ENCODE assay signal across 28 mouse cellular contexts in the genomic region with DNA sequence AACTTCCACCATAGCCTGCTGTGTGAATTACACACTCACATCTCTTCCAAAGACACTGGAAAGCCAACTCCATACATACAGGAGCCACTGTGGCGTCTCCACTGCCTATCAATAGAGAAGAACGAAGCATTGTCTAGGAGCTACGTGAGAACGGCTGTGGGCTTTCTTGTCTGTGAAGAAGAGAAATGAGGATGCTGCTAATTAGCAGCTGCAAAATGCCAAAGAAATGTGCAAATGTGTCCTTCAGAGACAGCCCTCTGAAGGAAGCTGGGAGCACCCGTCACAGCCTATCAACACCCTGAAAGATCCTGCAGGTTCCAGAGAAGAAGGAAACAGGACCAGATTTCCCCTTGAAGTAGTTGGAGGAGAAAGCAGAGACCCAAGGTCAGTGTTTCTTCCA. TPM values are rescaled to one million over a fixed set of nuclear protein-coding genes. Genes with fewer than 3 reads are reported as not detected.
DNase-seq lines count a peak whose midpoint lies in the region; ATAC-seq and TF ChIP-seq lines count a peak whose summit lies in the region.
"Had no signal": no experiment of that assay in that cellular context is flagged by ENCODE, and none has a peak within 500 bp of the region (broad histone marks: within the 10 kb centered on the region; RNA-seq: fewer than 3 reads in every experiment).

No protein-coding gene starts in this region.

- no peak overlapping the region for H3K4me2 ChIP-seq in forebrain, embryonic 13.5 days
- H3K4me2 ChIP-seq in forebrain, embryonic 16.5 days (ENCODE audit: low read length): no peak overlapping the region
- no peak overlapping the region for H3K4me2 ChIP-seq in hindbrain, postnatal 0 days (ENCODE audit: low read depth, low read length)
- no peak overlapping the region for H3K4me2 ChIP-seq in hindbrain, embryonic 13.5 days
- H3K4me2 ChIP-seq in midbrain, postnatal 0 days (ENCODE audit: low read depth, low read length, poor library complexity, severe bottlenecking): no peak overlapping the region
- H3K4me2 ChIP-seq in midbrain, embryonic 11.5 days: no peak overlapping the region
- H3K4me2 ChIP-seq: heart, embryonic 12.5 days; kidney, embryonic 15.5 days; limb, embryonic 12.5 days; liver, embryonic 15.5 days; lung, embryonic 14.5 days; midbrain, embryonic 12.5 days had no signal

- TF ChIP-seq CTCF in hindbrain, postnatal 0 days (IDR thresholded peaks at IDR 0.05; ENCODE audit: low read depth): no peak
- no peak for TF ChIP-seq CTCF in midbrain, postnatal 0 days (IDR thresholded peaks at IDR 0.05)

- H3K9me3 ChIP-seq in forebrain, embryonic 13.5 days (replicated peaks): no peaks in the 10 kb centered on the region
- H3K9me3 ChIP-seq in forebrain, embryonic 16.5 days (ENCODE audit: control insufficient read depth, low read length): no peaks in the 10 kb centered on the region
- H3K9me3 ChIP-seq in hindbrain, postnatal 0 days (ENCODE audit: low read length): no peaks in the 10 kb centered on the region
- H3K9me3 ChIP-seq in hindbrain, embryonic 13.5 days: no peaks in the 10 kb centered on the region
- no peaks in the 10 kb centered on the region for H3K9me3 ChIP-seq in midbrain, postnatal 0 days (ENCODE audit: low read length)
- no peaks in the 10 kb centered on the region for H3K9me3 ChIP-seq in midbrain, embryonic 11.5 days (ENCODE audit: control insufficient read depth, low read length)
- H3K9me3 ChIP-seq: G1E; heart, embryonic 12.5 days; kidney, embryonic 15.5 days; limb, embryonic 12.5 days; liver, embryonic 15.5 days; midbrain, embryonic 12.5 days had no signal

- no peaks in the 10 kb centered on the region for H3K27me3 ChIP-seq in forebrain, embryonic 13.5 days
- H3K27me3 ChIP-seq in forebrain, embryonic 16.5 days (replicated peaks; ENCODE audit: control insufficient read depth, insufficient read depth, low read length): no peaks in the 10 kb centered on the region
- no peaks in the 10 kb centered on the region for H3K27me3 ChIP-seq in hindbrain, postnatal 0 days (ENCODE audit: insufficient read depth, low read length)
- H3K27me3 ChIP-seq in hindbrain, embryonic 13.5 days: no peaks in the 10 kb centered on the region
- no peaks in the 10 kb centered on the region for H3K27me3 ChIP-seq in midbrain, postnatal 0 days (ENCODE audit: insufficient read depth, low read length)
- H3K27me3 ChIP-seq in midbrain, embryonic 11.5 days (ENCODE audit: control insufficient read depth, insufficient read depth, low read length): no peaks in the 10 kb centered on the region
- H3K27me3 ChIP-seq: kidney, embryonic 15.5 days; limb, embryonic 12.5 days; liver, embryonic 15.5 days; midbrain, embryonic 12.5 days had no signal

- H3K9ac ChIP-seq in forebrain, embryonic 13.5 days: no peak overlapping the region
- no peak overlapping the region for H3K9ac ChIP-seq in forebrain, embryonic 16.5 days (replicated peaks; ENCODE audit: low read depth, low read length)
- no peak overlapping the region for H3K9ac ChIP-seq in hindbrain, postnatal 0 days (replicated peaks; ENCODE audit: low read length)
- H3K9ac ChIP-seq in hindbrain, embryonic 13.5 days: no peak overlapping the region
- H3K9ac ChIP-seq in midbrain, postnatal 0 days (replicated peaks; ENCODE audit: low read length, poor library complexity, severe bottlenecking): no peak overlapping the region
- no peak overlapping the region for H3K9ac ChIP-seq in midbrain, embryonic 11.5 days (ENCODE audit: low read length)
- H3K9ac ChIP-seq: heart, embryonic 12.5 days; kidney, embryonic 15.5 days; limb, embryonic 12.5 days; liver, embryonic 15.5 days; lung, embryonic 14.5 days; midbrain, embryonic 12.5 days had no signal

- H3K4me3 ChIP-seq in forebrain, embryonic 13.5 days: no peak overlapping the region
- H3K4me3 ChIP-seq in forebrain, embryonic 16.5 days (replicated peaks; ENCODE audit: low read length): no peak overlapping the region
- no peak overlapping the region for H3K4me3 ChIP-seq in hindbrain, postnatal 0 days (ENCODE audit: low read length)
- H3K4me3 ChIP-seq in hindbrain, embryonic 13.5 days: no peak overlapping the region
- no peak overlapping the region for H3K4me3 ChIP-seq in midbrain, postnatal 0 days (ENCODE audit: low read depth, low read length)
- no peak overlapping the region for H3K4me3 ChIP-seq in midbrain, embryonic 11.5 days (ENCODE audit: low read depth, low read length)
- H3K4me3 ChIP-seq: erythroblast, embryonic 14.5 days; gastrocnemius, adult 2 months; heart, embryonic 12.5 days; kidney, embryonic 15.5 days; limb, embryonic 12.5 days; liver, embryonic 15.5 days; midbrain, embryonic 12.5 days had no signal

- 0 out of 2 replicates have a peak overlapping the region, but pooled peaks have one; percentile 32 for H3K27ac ChIP-seq in forebrain, embryonic 13.5 days
- H3K27ac ChIP-seq in forebrain, embryonic 16.5 days (ENCODE audit: low read length): no peak overlapping the region; the same call in 1 of the 2 replicates
- no peak overlapping the region for H3K27ac ChIP-seq in hindbrain, postnatal 0 days
- H3K27ac ChIP-seq in hindbrain, embryonic 13.5 days: no peak overlapping the region
- 0 out of 2 replicates have a peak overlapping the region, but pooled peaks have one; percentile 4 for H3K27ac ChIP-seq in midbrain, postnatal 0 days (ENCODE audit: low read depth, low read length)
- H3K27ac ChIP-seq in midbrain, embryonic 11.5 days (ENCODE audit: low read depth, low read length): no peak overlapping the region
- H3K27ac ChIP-seq: gastrocnemius, adult 2 months; kidney, embryonic 15.5 days; limb, embryonic 12.5 days; liver, embryonic 15.5 days; midbrain, embryonic 12.5 days had no signal

- ATAC-seq in forebrain, embryonic 13.5 days: no peak
- no peak for ATAC-seq in forebrain, embryonic 16.5 days
- no peak for ATAC-seq in hindbrain, postnatal 0 days
- no peak for ATAC-seq in hindbrain, embryonic 13.5 days (ENCODE audit: low FRiP score)
- ATAC-seq in midbrain, postnatal 0 days (ENCODE audit: low FRiP score): no peak
- no peak for ATAC-seq in midbrain, embryonic 11.5 days (ENCODE audit: low FRiP score)
- ATAC-seq: intestine, postnatal 0 days had no signal

- 46% methylated on average over 5 of the region's 5 CpGs for WGBS in forebrain, embryonic 13.5 days
- WGBS in forebrain, embryonic 16.5 days: 46% methylated on average over 5 of the region's 5 CpGs
- 38% methylated on average over 5 of the region's 5 CpGs for WGBS in hindbrain, postnatal 0 days
- WGBS in hindbrain, embryonic 13.5 days: 53% methylated on average over 5 of the region's 5 CpGs
- WGBS in midbrain, postnatal 0 days: 69% methylated on average over 5 of the region's 5 CpGs
- 88% methylated on average over 5 of the region's 5 CpGs for WGBS in midbrain, embryonic 11.5 days

- H3K36me3 ChIP-seq in forebrain, embryonic 13.5 days (ENCODE audit: poor library complexity, severe bottlenecking): peaks cover 59% of the 10 kb centered on the region
- H3K36me3 ChIP-seq in forebrain, embryonic 16.5 days (ENCODE audit: control insufficient read depth, insufficient read depth): peaks cover 11% of the 10 kb centered on the region
- H3K36me3 ChIP-seq in hindbrain, postnatal 0 days (ENCODE audit: insufficient read depth, low read length): peaks cover 16% of the 10 kb centered on the region; the same call in 1 of the 2 replicates
- peaks cover 57% of the 10 kb centered on the region for H3K36me3 ChIP-seq in hindbrain, embryonic 13.5 days
- peaks cover 41% of the 10 kb centered on the region for H3K36me3 ChIP-seq in midbrain, postnatal 0 days (ENCODE audit: insufficient read depth, low read length)
- no peaks in the 10 kb centered on the region for H3K36me3 ChIP-seq in midbrain, embryonic 11.5 days (ENCODE audit: control insufficient read depth, insufficient read depth, low read length)
- H3K36me3 ChIP-seq: limb, embryonic 12.5 days had no signal

- peaks cover 8% of the 10 kb centered on the region; the same call in 1 of the 2 replicates for H3K4me1 ChIP-seq in forebrain, embryonic 13.5 days
- 0 out of 2 replicates have a peak, but pooled peaks cover 3% of the 10 kb centered on the region for H3K4me1 ChIP-seq in forebrain, embryonic 16.5 days (replicated peaks; ENCODE audit: control insufficient read depth, insufficient read depth, low read length)
- no peaks in the 10 kb centered on the region for H3K4me1 ChIP-seq in hindbrain, postnatal 0 days (ENCODE audit: insufficient read depth, low read length)
- H3K4me1 ChIP-seq in hindbrain, embryonic 13.5 days (replicated peaks): peaks cover 26% of the 10 kb centered on the region
- H3K4me1 ChIP-seq in midbrain, postnatal 0 days (ENCODE audit: insufficient read depth, low read length): no peaks in the 10 kb centered on the region
- H3K4me1 ChIP-seq in midbrain, embryonic 11.5 days (ENCODE audit: control insufficient read depth, insufficient read depth, low read length): no peaks in the 10 kb centered on the region
- H3K4me1 ChIP-seq: liver, embryonic 15.5 days; midbrain, embryonic 12.5 days had no signal

- peak; percentile 10 for DNase-seq in hindbrain, postnatal 0 days (ENCODE audit: low spot score)
- peak; percentile 10 for DNase-seq in midbrain, postnatal 0 days (ENCODE audit: low spot score)
- DNase-seq in midbrain, embryonic 11.5 days (ENCODE audit: low spot score, missing footprints): no peak
- no peak for DNase-seq in kidney, adult 8-10 months
- no peak for DNase-seq in adrenal gland, adult 18-20 months (ENCODE audit: low spot score in 2 of 2)
- DNase-seq: adrenal gland, postnatal 10 days; cerebellum, adult 11-12 months; cerebellum, adult 9-11 months; gastrocnemius, adult 2 months; gastrocnemius, postnatal 36 days; heart, adult 18-20 months; heart, postnatal 4 days; kidney, postnatal 25 days; lung, embryonic 14.5 days; lung, postnatal 14 days; right cerebral cortex, postnatal 25 days; thymus, postnatal 14 days had no signal

RNA-seq across cellular contexts. Expression of a gene that starts 58.9 kb away (rescaled TPM):
- 10.0 and 12.4 TPM in 2 replicates for polyA plus RNA-seq in forebrain, embryonic 13.5 days (2015; fragmentation: Nextera tagmentation; extraction: Ambion mirVana)
- polyA plus RNA-seq in forebrain, embryonic 16.5 days (2015; fragmentation: Nextera tagmentation; extraction: Ambion mirVana): 13.2 and 15.1 TPM in 2 replicates
- 175 and 179 TPM in 2 replicates for total RNA-seq in hindbrain, postnatal 0 days (2014; rRNA removed)
- polyA plus RNA-seq in hindbrain, postnatal 0 days (2015; fragmentation: Nextera tagmentation; extraction: Ambion mirVana): 29.0 and 29.3 TPM in 2 replicates
- 19.2 and 20.6 TPM in 2 replicates for polyA plus RNA-seq in hindbrain, embryonic 13.5 days (2015; fragmentation: Nextera tagmentation; extraction: Ambion mirVana)
- total RNA-seq in midbrain, postnatal 0 days (2014; rRNA removed): 149 and 151 TPM in 2 replicates
- 29.0 and 34.5 TPM in 2 replicates for polyA plus RNA-seq in midbrain, postnatal 0 days (2015; fragmentation: Nextera tagmentation; extraction: Ambion mirVana)
- polyA plus RNA-seq in midbrain, embryonic 11.5 days (2014; fragmentation: Nextera tagmentation; extraction: Ambion mirVana): 14.6 and 16.5 TPM in 2 replicates
- 100 to 1,000 TPM; 112 to 113 TPM for total RNA-seq in adrenal gland, adult 18-20 months (2021)

Comparison
In these comparisons a context has a peak if more than half of its experiments do, and no peak if none do; other contexts are left out.
1. H3K27ac ChIP-seq: peak in forebrain, embryonic 13.5 days (single experiment) and midbrain, postnatal 0 days (single experiment); none in forebrain, embryonic 16.5 days (single experiment), hindbrain, postnatal 0 days (single experiment), hindbrain, embryonic 13.5 days (single experiment) and midbrain, embryonic 11.5 days (single experiment).
2. DNase-seq: peak in hindbrain, postnatal 0 days (single experiment) and midbrain, postnatal 0 days (single experiment); none in midbrain, embryonic 11.5 days (single experiment), kidney, adult 8-10 months (0 of 2) and adrenal gland, adult 18-20 months (0 of 2).